In the genomic region with DNA sequence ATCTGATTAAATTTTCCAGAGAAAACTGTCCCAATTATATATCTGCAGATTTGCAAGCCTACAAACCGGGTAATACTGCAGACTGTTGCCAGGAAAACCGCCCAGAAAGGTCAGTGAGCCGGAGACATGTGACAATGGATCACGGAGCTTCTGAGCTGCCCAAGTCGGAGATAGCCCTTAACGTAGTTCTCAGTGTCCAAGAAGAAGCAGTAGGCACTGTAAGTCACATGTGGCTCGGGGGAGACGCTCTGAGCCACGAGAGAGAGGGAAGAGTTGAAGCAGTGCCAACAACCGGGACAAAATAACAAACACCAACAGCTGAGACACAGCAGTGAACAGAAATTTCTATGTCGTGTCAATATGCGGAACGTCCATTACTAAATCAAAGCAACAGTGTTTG, we compare ENCODE assay signal across 10 mouse cellular contexts.
DNase-seq lines count a peak whose midpoint lies in the region; TF ChIP-seq lines count a peak whose summit lies in the region.
"Had no signal": no experiment of that assay in that cellular context is flagged by ENCODE, and none has a peak within 500 bp of the region (broad histone marks: within the 10 kb centered on the region; RNA-seq: fewer than 3 reads in every experiment).

No protein-coding gene starts in this region.

- peaks cover 27% of the 10 kb centered on the region for H3K36me3 ChIP-seq in midbrain, embryonic 10.5 days

- no peak for TF ChIP-seq CTCF in gastrocnemius, adult 2 months (IDR thresholded peaks at IDR 0.05)

- H3K4me3 ChIP-seq in gastrocnemius, adult 2 months: peak overlapping the region; percentile 47
- no peak overlapping the region for H3K4me3 ChIP-seq in midbrain, embryonic 10.5 days
- H3K4me3 ChIP-seq: megakaryocyte, embryonic 14.5 days had no signal

- peak; percentile 35 for DNase-seq in gastrocnemius, adult 2 months
- DNase-seq in gastrocnemius, postnatal 10 days: no peak
- peak; percentile 47 to 50 for DNase-seq in right cerebral cortex, postnatal 10 days (ENCODE audit: low spot score in 2 of 2)
- DNase-seq in right cerebral cortex, postnatal 25 days: no peak
- peak; percentile 49 for DNase-seq in layer of hippocampus, adult 11-12 months (ENCODE audit: low spot score)
- DNase-seq in spleen, postnatal 10 days (ENCODE audit: low spot score in 2 of 2): no peak
- no peak for DNase-seq in midbrain, embryonic 10.5 days (ENCODE audit: low spot score)
- DNase-seq in frontal cortex, postnatal 10 days (ENCODE audit: low spot score in 2 of 2): no peak
- DNase-seq: gastrocnemius, postnatal 36 days had no signal

- no peaks in the 10 kb centered on the region for H3K9me3 ChIP-seq in midbrain, embryonic 10.5 days (replicated peaks)
- H3K9me3 ChIP-seq: megakaryocyte, embryonic 14.5 days had no signal

- H3K27me3 ChIP-seq in midbrain, embryonic 10.5 days (ENCODE audit: low read depth, poor library complexity, severe bottlenecking): no peaks in the 10 kb centered on the region
- H3K27me3 ChIP-seq: megakaryocyte, embryonic 14.5 days had no signal

- no peaks in the 10 kb centered on the region for H3K4me1 ChIP-seq in midbrain, embryonic 10.5 days

- peak overlapping the region; percentile 2; the same call in 1 of the 2 replicates for H3K27ac ChIP-seq in gastrocnemius, adult 2 months
- no peak overlapping the region for H3K27ac ChIP-seq in midbrain, embryonic 10.5 days (replicated peaks)

- WGBS in midbrain, embryonic 10.5 days: 88% methylated on average over 13 of the region's 13 CpGs

- intact Hi-C loops in gastrocnemius, adult 2 months (cut with DNase I): no loop called here

Comparison
In these comparisons a context has a peak if more than half of its experiments do, and no peak if none do; other contexts are left out.
1. DNase-seq: peak in gastrocnemius, adult 2 months (single experiment), right cerebral cortex, postnatal 10 days (2 of 2) and layer of hippocampus, adult 11-12 months (single experiment); none in gastrocnemius, postnatal 10 days (single experiment), right cerebral cortex, postnatal 25 days (single experiment), spleen, postnatal 10 days (0 of 2), midbrain, embryonic 10.5 days (single experiment) and frontal cortex, postnatal 10 days (0 of 2).